Mouse (Mus musculus): Measurements from ENCODE around the gene Zfp217. TPM values are rescaled to one million over a fixed set of nuclear protein-coding genes. Genes with fewer than 3 reads are reported as not detected.

Gene Zfp217
- 4.4 and 4.8 TPM in 2 replicates for polyA plus RNA-seq (2012; rRNA removed)

GRCm38 (mm10) chr2:170147661-170148153 lies at the start of gene Zfp217:
Zfp217 (minus strand) TSS chr2:170148103.

